8 mouse cellular contexts compared by ENCODE assay signal in the genomic region with DNA sequence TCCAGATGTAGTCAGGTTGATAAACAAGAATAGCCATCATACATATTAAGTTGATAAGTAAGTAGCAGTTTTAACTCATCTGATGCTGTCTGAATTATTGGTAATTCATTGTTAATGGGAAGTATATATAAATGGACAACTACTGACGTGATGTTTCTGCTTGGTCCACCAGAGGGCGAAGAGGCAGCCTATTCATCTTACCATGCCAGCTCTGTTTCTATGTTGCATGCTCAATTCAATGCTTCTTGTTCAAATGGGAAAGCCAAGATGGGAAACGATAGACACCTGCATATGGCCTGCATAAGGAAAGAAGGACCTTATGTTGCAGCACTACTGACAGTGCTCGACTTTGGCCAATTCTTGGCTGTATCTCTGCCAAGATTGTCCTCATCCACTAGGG.
DNase-seq lines count a peak whose midpoint lies in the region; ATAC-seq and TF ChIP-seq lines count a peak whose summit lies in the region.

No protein-coding gene starts in this region.

- POLR2A ChIA-PET in Patski (lab: Charles Lee): no interaction called here

- no peaks in the 10 kb centered on the region for H3K27me3 ChIP-seq in liver, postnatal 0 days (ENCODE audit: insufficient read depth, low read length)
- H3K27me3 ChIP-seq in Patski: no peaks in the 10 kb centered on the region
- H3K27me3 ChIP-seq in hindbrain, embryonic 10.5 days (ENCODE audit: insufficient read depth, poor library complexity, severe bottlenecking): no peaks in the 10 kb centered on the region
- H3K27me3 ChIP-seq in limb, embryonic 10.5 days (ENCODE audit: low read depth, poor library complexity, severe bottlenecking): no peaks in the 10 kb centered on the region

- TF ChIP-seq CTCF in liver, postnatal 0 days (IDR thresholded peaks at IDR 0.05; ENCODE audit: low read depth): peak; percentile 78
- TF ChIP-seq CTCF in Patski (IDR thresholded peaks at IDR 0.05): peak; percentile 78

- no peak overlapping the region for H3K9ac ChIP-seq in liver, postnatal 0 days (replicated peaks)

- TF ChIP-seq EP300 in liver, postnatal 0 days (IDR thresholded peaks at IDR 0.05; ENCODE audit: low read depth): no peak

- H3K4me1 ChIP-seq in liver, postnatal 0 days (ENCODE audit: insufficient read depth): no peaks in the 10 kb centered on the region
- H3K4me1 ChIP-seq in hindbrain, embryonic 10.5 days (replicated peaks): no peaks in the 10 kb centered on the region
- no peaks in the 10 kb centered on the region for H3K4me1 ChIP-seq in limb, embryonic 10.5 days

- CTCF ChIA-PET in Patski (lab: Charles Lee): interaction anchor here (0.7 to 4.1 kb wide), 8 partner anchors 10 to 1071 kb away, joined by 3 to 35 read pairs (median 4); partner anchors contain the start of gene Ndst3

- peak; percentile 35 for DNase-seq in liver, postnatal 0 days
- DNase-seq in liver: no peak
- DNase-seq in Patski (ENCODE audit: low read depth, low spot score): no peak
- DNase-seq in cerebellum, postnatal 10 days: peak; percentile 80
- peak; percentile 47 for DNase-seq in hindbrain, embryonic 10.5 days (ENCODE audit: low spot score)
- peak; percentile 41 for DNase-seq in limb, embryonic 10.5 days (ENCODE audit: low spot score)
- peak; percentile 77 for DNase-seq in retina, embryonic 14.5 days (ENCODE audit: low spot score)

- no peak overlapping the region for H3K4me2 ChIP-seq in liver, postnatal 0 days (ENCODE audit: low read depth, low read length)

- H3K4me3 ChIP-seq in liver, postnatal 0 days (ENCODE audit: low read depth, low read length): no peak overlapping the region
- H3K4me3 ChIP-seq in hindbrain, embryonic 10.5 days: no peak overlapping the region
- H3K4me3 ChIP-seq in limb, embryonic 10.5 days: no peak overlapping the region

- H3K27ac ChIP-seq in liver, postnatal 0 days (ENCODE audit: low read depth): no peak overlapping the region
- no peak overlapping the region for H3K27ac ChIP-seq in hindbrain, embryonic 10.5 days
- H3K27ac ChIP-seq in limb, embryonic 10.5 days: no peak overlapping the region

- WGBS in liver, postnatal 0 days (ENCODE audit: insufficient replicate concordance): 26% methylated on average over 4 of the region's 4 CpGs
- 41% methylated on average over 4 of the region's 4 CpGs for WGBS in hindbrain, embryonic 10.5 days
- WGBS in limb, embryonic 10.5 days: 49% methylated on average over 4 of the region's 4 CpGs

- in situ Hi-C loops in Patski (cut with MboI; ENCODE audit: low pct_unique_long_range_greater_than_20kb): loop anchor here (5.0 kb wide), 1 partner anchor 1071 kb away; no protein-coding TSS in a partner anchor

- no peaks in the 10 kb centered on the region for H3K36me3 ChIP-seq in liver, postnatal 0 days (replicated peaks; ENCODE audit: insufficient read depth, low read length)
- H3K36me3 ChIP-seq in hindbrain, embryonic 10.5 days: no peaks in the 10 kb centered on the region
- no peaks in the 10 kb centered on the region for H3K36me3 ChIP-seq in limb, embryonic 10.5 days

- ATAC-seq in liver, postnatal 0 days: no peak
- peak; percentile 75 for ATAC-seq in Patski
- no peak for ATAC-seq in monocyte, adult 5-6 weeks (replicated peaks; ENCODE audit: insufficient number of reproducible peaks, low FRiP score, low TSS enrichment, poor library complexity, severe bottlenecking)

- H3K9me3 ChIP-seq in liver, postnatal 0 days (ENCODE audit: low read length): no peaks in the 10 kb centered on the region
- H3K9me3 ChIP-seq in hindbrain, embryonic 10.5 days: no peaks in the 10 kb centered on the region
- H3K9me3 ChIP-seq in limb, embryonic 10.5 days (replicated peaks): no peaks in the 10 kb centered on the region

Comparison
In these comparisons a context has a peak if more than half of its experiments do, and no peak if none do; other contexts are left out.
1. DNase-seq: peak in liver, postnatal 0 days (single experiment), cerebellum, postnatal 10 days (2 of 2), hindbrain, embryonic 10.5 days (single experiment), limb, embryonic 10.5 days (single experiment) and retina, embryonic 14.5 days (single experiment); none in liver (single experiment) and Patski (single experiment).